Mouse (Mus musculus) myocyte (in vitro differentiated cells): ENCODE measurements around the gene Gm29094.
"Not testable (repeated sequence)": the region's sequence is repeated elsewhere in the genome, so short reads cannot be mapped to it uniquely, and the experiment has no call there.

Experiments used
- CEBPB ChIP-seq: IDR thresholded peaks from 2 replicates; pipeline ENCODE4 v1.6.1; 2011; ENCODE audit warnings: mild to moderate bottlenecking, moderate library complexity; ENCODE audit not compliant: poor library complexity, insufficient read depth, severe bottlenecking
- MAX ChIP-seq: IDR thresholded peaks from one replicate; pipeline ENCODE4 v1.6.1; 2011; ENCODE audit warnings: low read depth, mild to moderate bottlenecking, control low read depth
- POLR2A ChIP-seq: IDR thresholded peaks from one replicate; pipeline ENCODE4 v1.6.1; 2011; ENCODE audit warnings: low read depth, mild to moderate bottlenecking, control low read depth, moderate library complexity; ENCODE audit not compliant: insufficient read length
- POLR2AphosphoS2 ChIP-seq: IDR thresholded peaks from one replicate; pipeline ENCODE4 v1.6.1; 2011; ENCODE audit warnings: low read depth, control low read depth; ENCODE audit not compliant: insufficient read length
- TCF12 ChIP-seq: IDR thresholded peaks from one replicate; pipeline ENCODE4 v1.6.1; 2011; ENCODE audit warnings: mild to moderate bottlenecking, control low read depth; ENCODE audit not compliant: poor library complexity, insufficient read depth, severe bottlenecking
- USF1 ChIP-seq: IDR thresholded peaks from one replicate; pipeline ENCODE4 v1.6.1; 2011; ENCODE audit warnings: low read depth, mild to moderate bottlenecking, control low read depth, moderate library complexity

- not testable (repeated sequence) for TF ChIP-seq POLR2A, TCF12, CEBPB, POLR2AphosphoS2, USF1, MAX
Measured at GRCm38 (mm10) chr9:89202256-89202655, 3.1 kb downstream of the Gm29094 start.
